Mouse (Mus musculus) retina, postnatal 7 days (tissue): ENCODE data around the gene Sprtn.

Experiments
- DNase-seq: peaks from one replicate; pipeline ENCODE4 v3.0.0-alpha.2; 2012; ENCODE audit warnings: low read depth, low spot score

Gene Sprtn

DNA sequence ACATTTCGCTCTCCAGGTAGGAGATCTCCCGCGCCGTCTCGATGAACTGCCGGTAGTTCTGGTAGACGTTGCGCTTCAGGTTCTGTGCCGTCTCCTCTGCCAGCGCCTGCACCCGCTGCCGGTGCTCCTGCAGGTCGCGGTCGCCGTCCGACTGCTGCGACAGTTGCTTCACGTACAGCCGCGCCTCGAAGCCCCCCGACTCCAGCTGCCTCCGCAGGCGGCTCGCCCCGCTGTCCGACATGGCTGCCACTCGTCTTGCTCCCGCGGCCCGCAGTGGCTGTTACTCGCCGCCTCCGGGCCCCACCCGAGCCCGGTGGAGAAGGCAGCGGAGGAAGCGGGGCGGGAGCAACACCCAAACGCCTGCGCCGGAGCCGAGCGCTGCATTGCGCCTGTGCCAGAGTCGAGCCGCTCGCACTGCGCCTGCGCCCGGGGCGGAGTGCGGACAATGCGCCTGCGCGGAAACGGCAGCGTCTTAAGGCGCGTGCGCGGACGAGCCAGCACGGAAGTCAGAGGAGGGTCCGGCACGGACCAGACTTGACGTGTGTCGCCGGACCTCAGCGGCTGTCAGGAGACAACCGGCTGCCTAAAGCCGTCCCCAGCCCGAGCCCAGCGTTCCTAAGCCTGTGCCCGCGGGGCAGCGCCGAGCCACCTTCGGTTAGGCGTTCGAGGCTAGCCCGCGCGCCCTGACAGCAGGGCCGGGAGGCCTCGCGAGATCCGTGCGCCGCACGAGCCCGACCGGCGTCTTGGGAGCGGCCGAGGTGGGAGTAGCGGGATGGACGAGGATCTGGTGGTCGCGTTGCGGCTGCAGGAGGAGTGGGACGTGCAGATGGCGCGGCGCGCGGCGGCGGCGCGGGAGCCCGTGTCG is at the start of gene Sprtn, which contains the start of gene Exoc8:
Gene Sprtn, plus strand, starts transcription at position 501 of the 865 bp plus-strand sequence.
Gene Exoc8, minus strand, starts transcription at position 320 of the 865 bp plus-strand sequence.
- DNase-seq: peak; percentile 95

DNA sequence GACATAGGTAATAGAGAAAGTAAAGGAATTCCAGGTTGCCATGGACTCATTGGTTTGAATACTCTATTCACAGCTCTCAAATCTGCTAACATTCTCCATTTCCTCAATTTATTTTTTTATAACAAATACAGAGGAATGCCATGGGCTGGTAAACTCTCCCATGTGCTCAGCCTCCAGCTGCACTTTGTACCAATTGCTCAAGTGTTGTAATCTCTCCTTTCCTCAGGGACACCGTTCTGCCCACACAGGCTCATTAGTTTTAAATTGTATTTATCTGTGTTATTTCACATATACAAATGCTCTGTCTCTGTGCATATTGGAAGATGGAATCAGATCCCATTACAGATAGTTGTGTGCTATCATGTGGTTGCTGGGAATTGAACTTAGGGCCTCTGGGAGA is 44.2 kb upstream of the Sprtn start:
- DNase-seq: no peak

DNA sequence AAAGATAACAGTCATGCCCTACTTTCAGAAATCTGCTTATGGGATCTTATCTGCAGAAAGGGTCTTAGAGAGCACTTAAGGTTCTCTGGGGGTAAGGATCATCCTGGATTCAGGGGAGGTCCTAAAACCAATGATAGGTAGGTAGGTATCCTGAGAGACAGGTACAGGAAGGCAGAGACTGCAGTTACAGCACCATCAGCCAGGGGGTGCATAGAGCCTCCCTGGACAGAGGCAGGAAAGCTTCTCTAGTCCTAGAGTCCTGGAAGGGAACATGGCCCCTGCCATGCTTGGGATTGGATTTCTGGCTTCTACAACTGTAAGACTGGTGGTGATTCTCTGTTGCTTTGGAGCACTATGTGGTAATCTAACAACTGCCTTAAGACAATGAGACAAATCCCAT is 38.2 kb upstream of the Sprtn start:
- DNase-seq: no peak

DNA sequence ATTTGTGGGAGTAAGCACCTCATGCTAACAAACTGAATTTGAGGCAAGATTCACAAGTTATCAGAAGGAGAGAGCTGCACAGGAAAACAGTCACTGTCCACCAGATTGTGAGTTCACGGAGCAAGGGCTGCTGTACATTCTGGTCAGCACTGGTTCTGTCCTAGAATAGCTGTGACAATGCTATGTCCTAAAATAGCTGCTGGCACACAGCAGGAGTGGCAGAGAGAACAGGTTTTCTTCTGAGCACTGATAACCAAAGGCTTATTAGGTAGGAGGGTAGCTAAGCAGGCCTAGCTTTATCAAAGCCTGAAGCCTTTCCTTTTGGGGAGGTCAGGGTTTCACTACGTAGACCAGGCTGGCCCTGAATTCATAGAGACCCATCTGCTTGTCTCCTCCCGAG is 37.5 kb upstream of the Sprtn start:
- DNase-seq: no peak

DNA sequence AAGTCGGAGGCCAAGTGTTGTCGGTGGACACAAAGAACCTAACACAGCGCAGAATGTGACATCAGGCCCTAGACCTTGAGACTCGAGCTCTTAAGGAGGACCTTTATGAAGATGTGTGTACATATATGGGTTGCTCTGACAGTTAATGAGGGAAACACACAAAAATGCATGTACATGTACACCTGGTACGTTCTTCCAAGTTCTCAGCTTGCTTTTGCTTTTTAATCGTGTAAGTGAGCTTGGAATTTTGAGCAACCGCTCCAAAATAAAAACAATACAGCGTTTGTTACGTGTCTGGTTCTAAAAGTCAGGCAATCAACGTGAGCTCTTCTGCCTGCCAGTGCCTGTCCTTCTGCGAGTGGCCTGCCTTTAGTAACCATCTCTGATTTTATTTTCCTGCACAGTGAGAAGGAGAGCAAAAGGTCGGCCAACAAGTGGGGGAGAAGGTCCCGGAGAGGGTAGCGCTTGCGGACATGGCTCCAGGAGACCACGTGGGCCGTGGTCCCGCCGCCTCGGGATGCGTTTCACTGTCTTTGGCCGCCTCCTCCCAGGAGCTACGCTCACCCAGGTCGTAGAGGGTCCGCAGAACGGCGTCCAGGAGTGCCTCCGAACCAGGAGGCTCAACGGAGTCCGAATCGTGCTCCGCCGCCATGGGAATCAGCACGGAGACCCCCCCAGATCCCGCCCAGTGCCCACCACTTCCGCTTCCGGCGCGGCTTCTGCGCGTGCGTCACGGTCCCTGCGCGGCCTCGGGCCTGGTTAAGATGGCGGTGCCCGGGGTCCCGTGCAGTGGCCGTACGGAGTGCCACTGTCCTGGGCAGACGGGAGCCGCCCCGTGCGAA is 35.1 kb upstream of the Sprtn start, which contains the start of the genes Gnpat and 2810004N23Rik:
Gene Gnpat, plus strand, starts transcription at position 713 of the 842 bp plus-strand sequence.
Gene 2810004N23Rik, minus strand, starts transcription at position 800 of the 842 bp plus-strand sequence.
- peak; percentile 90 for DNase-seq

DNA sequence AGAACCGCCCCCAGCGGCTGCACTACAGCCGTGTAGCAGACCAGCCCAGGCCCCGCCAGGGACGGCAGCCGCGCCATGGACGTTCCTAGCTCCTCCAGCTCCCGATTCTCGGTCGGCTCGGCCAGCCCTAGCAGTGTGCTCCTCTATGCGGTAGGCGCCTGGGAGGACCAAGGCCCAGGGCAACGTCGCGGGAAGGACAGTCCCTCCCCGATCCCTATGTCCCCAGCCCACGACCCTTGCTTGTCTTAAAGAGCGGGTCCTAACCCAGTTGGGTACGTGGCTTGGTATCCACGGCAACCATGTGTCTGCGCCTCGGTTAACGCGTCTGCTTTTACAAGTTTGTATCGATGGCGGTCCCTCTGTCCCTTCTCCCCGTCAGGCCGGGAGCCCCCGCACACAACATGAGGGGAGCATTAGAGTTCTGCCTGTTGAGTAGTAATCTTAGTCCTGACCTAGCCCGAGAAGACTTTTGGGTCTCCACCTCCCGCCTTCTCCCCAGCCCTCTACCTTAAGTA is 34.5 kb upstream of the Sprtn start:
- DNase-seq: no peak

DNA sequence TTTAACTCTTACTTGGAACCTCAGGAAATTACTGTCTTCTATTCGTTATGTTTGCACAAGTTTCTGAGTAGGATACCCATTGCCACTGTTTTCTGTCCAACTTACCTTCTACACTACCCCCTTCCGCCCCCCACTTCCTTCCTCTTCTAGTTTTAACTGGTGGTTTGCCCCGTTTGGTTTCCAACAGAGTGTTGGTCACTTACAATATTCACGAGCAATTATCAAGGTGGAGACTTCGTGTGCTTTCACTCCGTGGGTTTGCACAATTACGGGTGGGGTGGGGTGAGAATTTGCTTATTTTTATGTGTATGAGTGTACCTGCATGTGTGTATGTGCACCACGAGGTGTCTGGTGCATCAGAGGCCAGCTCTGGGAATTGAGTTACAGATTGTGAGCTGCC is 34.0 kb upstream of the Sprtn start:
- DNase-seq: no peak

DNA sequence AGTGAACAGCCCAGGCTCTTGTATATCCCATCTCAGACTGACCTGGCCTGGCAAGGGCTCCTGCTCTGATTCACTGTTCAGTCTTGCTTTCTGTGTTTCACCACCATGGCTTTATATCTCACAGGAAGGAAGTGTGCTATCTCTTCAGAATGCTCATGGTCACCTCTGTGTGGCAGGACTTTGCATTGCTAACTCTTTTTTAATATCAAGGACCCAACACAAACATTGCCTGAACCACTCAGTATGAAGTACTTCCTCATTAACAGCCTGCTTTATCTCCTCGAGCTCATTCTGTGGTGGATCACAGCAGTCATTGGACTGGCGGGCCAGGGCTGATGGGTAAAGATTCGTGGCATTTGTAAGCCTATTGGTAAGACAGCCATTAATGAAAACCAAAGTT is 31.0 kb upstream of the Sprtn start:
- DNase-seq: no peak

DNA sequence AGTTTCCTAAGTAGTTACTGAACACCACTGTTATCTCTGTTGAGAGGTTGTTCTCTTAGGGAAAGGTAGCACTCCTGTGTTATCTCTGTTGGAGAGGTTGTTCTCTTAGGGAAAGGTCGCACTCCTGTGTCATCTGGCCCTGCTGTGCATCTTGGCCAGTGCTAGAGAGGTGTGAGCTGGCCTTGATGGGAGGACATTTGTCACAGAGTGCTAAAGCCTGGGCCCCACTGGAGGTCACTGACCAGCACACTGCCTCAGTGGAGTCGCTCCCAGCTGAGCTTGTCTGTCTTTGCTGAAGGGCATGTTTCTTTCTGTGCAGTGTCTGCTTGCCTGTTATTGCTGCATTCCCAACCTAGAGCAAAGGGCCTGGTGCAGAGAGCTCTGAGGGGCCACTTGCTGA is 30.6 kb upstream of the Sprtn start:
- no peak for DNase-seq

DNA sequence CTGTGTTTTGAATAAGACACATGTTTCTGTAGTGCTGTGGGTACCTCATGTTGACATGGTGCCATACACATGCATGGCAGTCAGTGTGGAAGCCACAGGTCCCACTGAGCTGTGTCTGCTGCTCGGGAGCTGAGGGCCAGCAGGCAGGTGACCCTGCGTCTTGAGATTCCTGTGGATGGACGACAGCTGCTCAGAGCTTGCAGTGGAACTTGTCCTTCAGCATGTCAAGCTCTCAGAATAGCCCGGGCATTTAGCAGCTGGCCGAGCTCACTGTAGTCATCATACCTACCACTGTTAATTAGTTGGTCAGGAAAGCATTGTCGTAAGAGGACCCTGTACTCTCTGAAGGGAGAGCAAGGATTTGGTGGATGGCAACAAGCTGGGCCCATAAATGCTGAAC is 28.0 kb upstream of the Sprtn start:
- DNase-seq: no peak

DNA sequence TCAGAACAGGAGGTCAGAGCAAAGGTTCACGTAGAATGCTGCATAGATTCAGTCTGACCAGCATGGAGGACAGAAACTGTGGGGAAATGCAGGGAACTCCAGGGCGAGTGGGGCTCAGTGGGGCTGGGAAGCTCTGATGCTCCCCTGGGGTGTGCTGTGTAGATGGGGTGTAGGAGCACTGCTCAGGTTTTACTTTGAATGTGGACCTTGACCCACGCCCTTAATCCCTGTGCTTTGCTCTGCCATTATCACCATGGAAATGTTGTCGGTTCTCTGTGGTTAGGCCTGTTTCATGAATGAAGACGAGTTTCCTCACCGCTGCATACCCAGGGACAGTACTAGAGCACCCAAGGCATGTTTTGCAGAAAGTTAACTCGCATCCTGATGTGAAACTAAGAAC is 26.2 kb upstream of the Sprtn start:
- DNase-seq: no peak

DNA sequence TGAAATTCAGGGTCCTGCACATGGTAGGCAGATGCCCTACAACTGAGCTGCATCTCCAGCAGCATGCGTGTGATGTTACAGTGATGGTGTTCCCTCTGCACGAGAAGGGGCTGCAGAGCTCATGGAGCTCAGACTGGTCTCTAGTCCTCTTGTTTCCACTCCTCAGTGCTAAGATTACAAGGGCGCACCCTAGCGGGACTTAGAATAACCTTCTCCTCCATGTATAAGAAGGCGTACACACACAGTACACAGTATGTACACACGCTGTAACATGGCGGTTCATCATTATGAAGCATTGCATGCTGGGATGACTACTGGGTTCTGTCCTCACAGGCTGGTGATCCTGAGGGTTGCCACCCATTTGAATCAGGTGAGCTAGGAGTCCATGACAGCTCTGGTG is 25.6 kb upstream of the Sprtn start:
- DNase-seq: no peak

DNA sequence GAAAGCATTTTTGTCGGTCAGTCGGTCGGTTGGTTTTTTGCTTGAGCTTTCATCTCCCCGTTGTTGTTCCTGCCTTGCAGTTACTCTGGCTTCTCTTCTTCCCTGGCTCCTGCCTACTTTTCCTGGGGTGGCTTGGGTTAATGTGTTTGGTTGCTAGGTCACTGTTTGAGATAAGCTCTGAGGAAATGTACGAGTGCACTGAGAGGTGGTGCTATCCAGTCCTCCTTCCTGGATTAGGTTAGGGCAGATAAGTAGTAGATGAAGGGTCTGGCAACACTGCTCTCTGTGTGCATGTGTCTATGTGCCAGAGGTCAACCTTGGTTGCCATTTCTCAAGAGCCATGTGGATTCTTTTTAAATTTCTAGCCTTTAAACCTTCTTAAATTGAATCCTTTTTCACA is 25.0 kb upstream of the Sprtn start:
- no peak for DNase-seq

DNA sequence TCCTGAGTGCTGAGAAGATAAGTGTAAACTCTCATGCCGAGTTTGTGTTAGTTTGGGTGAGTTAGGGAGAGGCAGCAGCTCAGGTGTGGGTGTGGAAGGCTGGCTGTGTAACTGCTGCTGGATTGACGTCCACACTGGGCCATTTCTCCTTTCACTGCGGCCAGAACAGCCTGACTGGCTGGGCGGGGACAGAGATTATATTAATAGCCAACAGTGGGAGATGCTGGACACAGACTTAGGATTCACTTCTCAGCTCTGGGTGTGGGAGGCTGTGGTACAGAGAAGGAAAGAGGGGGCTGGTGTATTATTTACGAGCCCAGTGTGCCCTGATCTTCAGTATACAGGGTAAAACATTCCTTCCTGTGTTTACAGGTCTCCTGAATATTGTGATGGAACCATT is 19.5 kb upstream of the Sprtn start:
- no peak for DNase-seq

DNA sequence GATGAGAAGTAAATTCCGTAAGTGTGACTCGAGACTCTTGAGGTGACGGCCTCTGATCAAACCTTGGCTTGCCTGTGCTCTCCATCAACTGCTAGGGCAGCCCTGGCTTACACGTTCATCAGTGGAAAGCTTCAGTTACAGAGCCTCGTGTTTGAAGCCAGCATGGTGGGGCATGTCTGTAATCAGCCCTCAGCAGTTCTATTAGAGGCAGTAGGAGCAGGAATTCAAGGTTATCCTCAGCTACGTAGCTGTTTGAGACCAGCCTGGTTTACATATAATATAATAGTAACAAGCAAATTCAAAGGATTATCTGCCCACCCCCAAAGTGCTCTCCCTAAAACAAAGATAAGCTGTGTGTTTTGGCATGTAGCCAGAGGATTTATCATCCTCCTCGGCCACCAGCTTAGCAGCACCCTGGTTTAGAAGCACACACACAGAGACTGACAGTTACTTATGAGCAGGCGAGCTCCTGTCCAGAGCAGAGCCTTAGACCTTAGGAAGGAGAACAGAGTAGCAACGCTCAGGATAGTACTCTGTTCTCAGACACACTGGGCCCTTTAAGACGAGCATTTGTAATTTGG is 18.6 kb upstream of the Sprtn start:
- peak; percentile 50 for DNase-seq

DNA sequence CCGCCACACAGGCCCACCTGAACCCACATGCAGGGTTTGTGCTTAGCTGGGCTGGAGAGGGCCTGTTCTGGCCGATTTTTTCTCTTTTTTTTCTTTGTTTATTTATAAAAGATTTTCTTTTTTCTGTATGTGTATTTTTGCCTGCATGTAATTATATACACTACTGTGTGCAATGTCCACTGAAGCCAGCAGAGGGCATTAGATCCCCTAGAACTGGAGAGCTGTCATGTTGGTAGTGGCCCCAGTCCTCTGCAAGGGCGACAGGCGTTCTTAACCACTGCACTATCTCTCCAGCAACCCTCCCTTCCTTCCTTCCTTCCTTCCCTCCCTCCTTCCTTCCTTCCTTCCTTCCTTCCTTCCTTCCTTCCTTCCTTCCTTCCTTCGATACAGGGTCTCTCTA is 9.3 kb upstream of the Sprtn start:
- no peak for DNase-seq

DNA sequence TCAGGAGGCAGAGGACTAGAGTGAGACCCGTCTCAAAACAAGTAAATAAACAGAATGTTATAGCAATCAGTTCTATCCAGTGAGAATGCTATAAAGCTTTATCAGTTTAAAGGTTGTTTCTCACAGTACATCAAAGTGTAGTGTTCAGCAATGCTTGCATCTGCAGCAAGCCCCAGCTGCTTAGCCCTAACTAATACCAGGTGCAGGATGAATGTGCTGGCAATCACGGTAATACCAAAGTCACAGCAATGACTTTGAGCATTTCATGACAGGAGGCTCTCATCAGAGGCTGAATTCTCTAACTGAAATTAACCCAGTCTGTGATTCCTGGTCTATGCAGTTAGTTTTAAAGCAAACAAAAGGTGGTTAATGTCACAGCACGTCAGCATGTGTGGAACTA is 5.1 kb upstream of the Sprtn start:
- DNase-seq: no peak

DNA sequence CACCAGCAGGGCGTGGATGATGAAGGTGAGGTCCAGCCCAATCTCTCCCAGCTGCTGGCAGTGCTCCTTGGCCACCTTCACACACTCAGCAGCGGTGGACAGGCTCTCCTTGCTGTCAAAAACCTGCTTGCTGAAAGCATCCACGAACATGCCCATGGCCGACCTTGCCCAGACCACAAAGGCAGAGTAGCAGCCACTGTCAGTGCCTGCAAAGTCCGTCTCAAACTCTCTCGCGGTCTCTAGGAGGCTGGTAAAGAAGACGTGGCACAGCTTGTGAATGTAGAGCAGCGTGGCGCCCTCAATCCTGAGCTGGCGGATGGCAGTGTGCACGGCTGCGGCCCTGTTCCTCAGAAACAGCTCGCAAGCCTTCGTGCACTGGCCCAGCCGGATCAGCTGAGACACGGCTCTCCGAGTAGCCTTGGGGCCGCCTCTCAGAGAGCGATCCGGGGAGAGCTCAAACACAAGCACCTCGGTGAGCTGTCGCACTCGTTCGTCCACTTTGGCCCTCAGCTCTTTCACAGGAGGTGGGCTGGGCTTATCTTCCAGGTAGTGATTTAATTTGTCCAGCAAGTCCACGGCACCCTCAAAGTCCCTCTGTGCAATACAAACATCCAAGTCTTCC is 1.6 kb upstream of the Sprtn start:
- no peak for DNase-seq

DNA sequence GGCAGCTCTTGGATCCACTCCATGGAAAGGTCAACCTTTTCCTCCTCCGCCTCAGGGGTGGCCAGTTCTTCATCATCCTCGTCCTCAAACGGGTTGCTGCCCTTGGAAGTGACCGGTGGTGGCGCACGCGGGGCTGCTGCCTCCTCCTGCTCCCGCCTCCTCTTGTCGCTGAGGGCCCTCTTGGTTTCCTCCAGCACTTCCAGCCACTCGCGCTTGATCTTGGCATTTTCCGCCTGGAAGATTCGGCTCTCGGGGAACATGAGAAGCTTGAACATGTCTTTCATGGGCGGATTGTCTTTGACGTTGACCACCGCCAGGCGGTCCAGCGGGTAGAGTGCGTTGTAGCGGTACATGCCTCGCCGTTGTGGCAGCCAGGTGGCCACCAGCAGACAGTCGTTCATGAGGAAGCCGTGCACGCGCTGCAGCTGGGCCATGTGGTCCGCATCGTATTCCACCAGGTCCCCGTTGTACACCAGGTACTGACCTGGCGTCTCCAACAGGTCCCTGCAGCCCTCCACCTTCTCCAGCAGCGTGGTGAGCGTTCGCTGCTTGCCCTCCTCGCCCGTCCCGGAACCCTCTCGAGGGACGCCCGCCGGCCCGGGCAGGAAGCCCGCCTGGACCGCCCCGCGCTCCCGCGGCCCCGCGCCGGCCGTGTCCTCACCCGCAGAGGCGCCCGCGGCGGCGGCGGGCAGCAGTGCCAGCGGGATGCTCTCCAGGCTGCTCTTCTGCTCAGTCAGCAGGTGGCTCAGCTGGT is 877 bp upstream of the Sprtn start:
- peak; percentile 58 for DNase-seq

DNA sequence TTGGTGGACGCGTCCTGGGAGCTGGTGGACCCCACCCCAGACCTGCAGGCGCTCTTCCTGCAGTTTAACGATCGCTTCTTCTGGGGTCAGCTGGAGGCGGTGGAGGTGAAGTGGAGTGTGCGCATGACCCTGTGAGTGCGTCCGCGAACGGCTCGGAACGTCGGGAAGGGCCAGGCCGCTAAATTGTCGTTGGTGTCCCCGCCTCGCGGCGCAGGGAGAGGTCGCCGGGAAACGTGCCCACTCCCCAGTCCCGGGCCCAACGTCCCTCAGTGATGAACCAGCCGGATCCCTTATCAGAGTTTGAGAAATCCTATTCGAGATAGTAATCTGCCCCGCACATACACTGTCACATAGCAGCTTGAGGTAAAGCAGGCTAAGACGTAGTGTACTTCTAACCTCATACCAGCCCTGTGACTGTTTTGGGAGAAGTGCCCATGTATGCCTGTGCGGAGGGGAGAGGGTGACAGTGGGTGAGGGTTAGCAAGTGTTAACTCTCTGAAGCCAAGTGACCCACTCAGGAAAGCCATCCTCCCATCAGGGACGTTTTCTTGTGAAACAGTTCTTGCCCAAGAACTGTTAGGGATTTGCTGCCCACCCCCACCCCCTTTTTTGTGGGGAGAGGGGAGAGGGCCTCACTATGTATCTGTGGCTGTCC is 692 bp downstream of the Sprtn start:
- DNase-seq: no peak
